Mouse (Mus musculus) natural killer cell, adult 2 months (primary cell): ENCODE results near the gene Nos1.

Experiments
- DNase-seq, 2 experiments: peaks; one replicate each; pipeline ENCODE4 v3.0.0; 2022; ENCODE audit warnings: low spot score in 2 of 2

Gene Nos1

GRCm38 (mm10) chr5:117955675-117956420 lies 175.0 kb downstream of the Nos1 start:
- peak; percentile 5 to 34 for DNase-seq

- no peak for DNase-seq
Measured at GRCm38 (mm10) chr5:117964750-117965149, 183.9 kb downstream of the Nos1 start.

- no peak for DNase-seq
Measured at GRCm38 (mm10) chr5:117966956-117967355, 186.1 kb downstream of the Nos1 start.

GRCm38 (mm10) chr5:117967659-117968069 lies 186.8 kb downstream of the Nos1 start:
- no peak for DNase-seq

GRCm38 (mm10) chr5:117969681-117970427 lies 189.0 kb downstream of the Nos1 start:
- no peak for DNase-seq

- DNase-seq = no peak
Measured at GRCm38 (mm10) chr5:117976263-117976656, 195.4 kb downstream of the Nos1 start.

GRCm38 (mm10) chr5:117976657-117977500 lies 196.0 kb downstream of the Nos1 start, which contains the start of gene Fbxo21:
Gene Fbxo21 (plus strand): TSS chr5:117976730.
- DNase-seq = peak; percentile 75 to 83

GRCm38 (mm10) chr5:117977501-117978158 lies 196.8 kb downstream of the Nos1 start:
- DNase-seq = peak; percentile 21 to 54

GRCm38 (mm10) chr5:117978159-117978697 lies 197.4 kb downstream of the Nos1 start:
- no peak for DNase-seq

- DNase-seq = no peak
Measured at GRCm38 (mm10) chr5:117979082-117979481, 198.2 kb downstream of the Nos1 start.

- no peak for DNase-seq
Measured at GRCm38 (mm10) chr5:117980921-117981320, 200.1 kb downstream of the Nos1 start.

- no peak for DNase-seq
Measured at GRCm38 (mm10) chr5:117981943-117982342, 201.1 kb downstream of the Nos1 start.

GRCm38 (mm10) chr5:117986327-117986726 lies 205.5 kb downstream of the Nos1 start:
- DNase-seq = no peak

GRCm38 (mm10) chr5:117987891-117988290 lies 207.1 kb downstream of the Nos1 start:
- DNase-seq = no peak

- DNase-seq = no peak
Measured at GRCm38 (mm10) chr5:117988367-117988766, 207.5 kb downstream of the Nos1 start.

- no peak for DNase-seq
Measured at GRCm38 (mm10) chr5:117989773-117990172, 208.9 kb downstream of the Nos1 start.

GRCm38 (mm10) chr5:117990957-117991356 lies 210.1 kb downstream of the Nos1 start:
- no peak for DNase-seq

GRCm38 (mm10) chr5:117993550-117993949 lies 212.7 kb downstream of the Nos1 start:
- DNase-seq = no peak

- no peak for DNase-seq
Measured at GRCm38 (mm10) chr5:117995372-117995901, 214.6 kb downstream of the Nos1 start.

GRCm38 (mm10) chr5:117995911-117996310 lies 215.1 kb downstream of the Nos1 start:
- no peak for DNase-seq

GRCm38 (mm10) chr5:117996581-117996980 lies 215.7 kb downstream of the Nos1 start:
- no peak for DNase-seq
